Mouse (Mus musculus) heart, embryonic 12.5 days (tissue): ENCODE data around the gene Usp20. TPM values are rescaled to one million over a fixed set of nuclear protein-coding genes. Genes with fewer than 3 reads are reported as not detected.
A peak's percentile ranks its signal among the peaks of the same experiment; 100 is the strongest.

Experiments used
- ATAC-seq: fragments of 200-750 bp; cut with Nextera tagmentation; 2 replicates; pipeline ENCODE4 v1.8.0; 2017; ENCODE audit warnings: moderate TSS enrichment, moderate library complexity; ENCODE audit not compliant: insufficient number of reproducible peaks, low FRiP score
- H3K27ac ChIP-seq: fragments of 300-500 bp; sonication (generic); 2 replicates; pipeline ENCODE4 v1.5.1; 2016; ENCODE audit warnings: mild to moderate bottlenecking, moderate library complexity; ENCODE audit not compliant: poor library complexity, severe bottlenecking
- H3K27me3 ChIP-seq: fragments of 300-500 bp; sonication (generic); replicated peaks from 2 replicates; pipeline ENCODE4 v1.6.1; 2016; ENCODE audit warnings: mild to moderate bottlenecking, moderate library complexity
- H3K36me3 ChIP-seq: fragments of 300-500 bp; sonication (generic); 2 replicates; pipeline ENCODE4 v1.6.1; 2016; ENCODE audit warnings: mild to moderate bottlenecking, moderate library complexity
- H3K4me1 ChIP-seq: fragments of 300-500 bp; sonication (generic); replicated peaks from 2 replicates; pipeline ENCODE4 v1.6.1; 2016; ENCODE audit warnings: mild to moderate bottlenecking
- H3K4me2 ChIP-seq: fragments of 300-500 bp; sonication (generic); 2 replicates; pipeline ENCODE4 v1.6.1; 2016; ENCODE audit warnings: mild to moderate bottlenecking, moderate library complexity
- H3K4me3 ChIP-seq: fragments of 300-500 bp; sonication (generic); 2 replicates; pipeline ENCODE4 v1.5.1; 2016; ENCODE audit warnings: mild to moderate bottlenecking
- H3K9ac ChIP-seq: fragments of 300-500 bp; sonication (generic); 2 replicates; pipeline ENCODE4 v1.6.1; 2016; ENCODE audit warnings: mild to moderate bottlenecking, moderate library complexity
- H3K9me3 ChIP-seq: fragments of 300-500 bp; sonication (generic); replicated peaks from 2 replicates; pipeline ENCODE4 v1.6.1; 2016; ENCODE audit warnings: mild to moderate bottlenecking, moderate library complexity
- WGBS: fragments of 180-500 bp; shearing (Covaris S2); methylation state at CpG from one replicate; pipeline ENCODE4 v1.1.7; 2016; 5-methylcytosine and 5-hydroxymethylcytosine counted together
- polyA plus RNA-seq: library from polyadenylated mRNA; unstranded; fragments of >200 nt; fragmentation: Nextera tagmentation; extraction: Ambion mirVana; gene quantifications from 2 replicates; pipeline ENCODE4 v1.2.1, GENCODE M21; 2016

The Usp20 gene
- polyA plus RNA-seq, 1 experiment from 2014 or later = 27.4 TPM

DNA sequence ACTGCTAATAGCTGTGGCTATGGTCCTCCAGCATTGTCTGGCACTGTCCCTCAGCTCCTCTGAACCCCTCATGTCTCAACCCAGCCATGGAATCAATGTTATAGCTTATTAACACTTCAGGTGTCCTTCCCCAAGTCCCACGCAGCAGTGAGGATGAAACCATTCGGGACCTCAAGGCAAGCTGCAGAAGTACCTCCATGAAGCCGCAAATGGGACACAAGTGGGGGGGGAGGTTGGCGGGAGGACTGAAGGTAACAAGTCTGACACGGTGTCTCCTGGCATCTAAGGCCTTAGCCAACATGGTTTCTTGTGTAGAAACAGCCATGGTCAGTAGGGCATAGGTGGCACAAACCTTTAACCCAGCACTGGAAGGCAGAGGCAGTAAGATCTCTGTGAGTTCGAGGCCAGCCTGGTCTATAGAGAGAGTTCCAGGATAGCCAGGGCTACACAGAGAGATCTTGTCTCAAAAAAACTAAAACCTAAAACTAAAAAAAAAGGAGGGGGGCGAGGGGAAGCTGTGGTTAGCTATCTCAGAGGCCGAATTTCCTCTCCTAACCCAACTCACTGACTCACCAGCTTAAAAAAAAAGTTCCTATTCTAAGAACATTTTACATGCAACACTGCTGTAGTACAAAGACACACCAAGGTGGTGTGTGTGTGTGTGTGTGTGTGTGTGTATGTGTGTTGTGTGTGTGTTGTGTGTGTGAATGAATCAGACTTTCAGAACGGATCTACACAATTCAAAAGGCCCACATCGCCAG, 80.0 kb downstream of the Usp20 start:
- Histone ChIP-seq H3K9ac (no peak overlapping the region), H3K4me2 (no peak overlapping the region), H3K27ac (no peak overlapping the region), H3K9me3 (no peaks in the 10 kb centered on the region), H3K36me3 (peaks cover 56% of the 10 kb centered on the region), H3K4me3 (no peak overlapping the region), H3K27me3 (no peaks in the 10 kb centered on the region), H3K4me1 (peaks cover 6% of the 10 kb centered on the region)
- WGBS = 78% methylated on average over 10 of the region's 10 CpGs
- ATAC-seq = no peak

GRCm38 (mm10) chr2:31066019-31066789, 84.1 kb downstream of the Usp20 start:
- no peaks in the 10 kb centered on the region for H3K9me3 ChIP-seq
- ATAC-seq = no peak
- WGBS = 76% methylated on average over 11 of the region's 11 CpGs
- H3K36me3 ChIP-seq = peaks cover 32% of the 10 kb centered on the region
- H3K27me3 ChIP-seq = no peaks in the 10 kb centered on the region
- H3K4me3 ChIP-seq = no peak overlapping the region
- no peak overlapping the region for H3K9ac ChIP-seq
- H3K27ac ChIP-seq = no peak overlapping the region
- H3K4me1 ChIP-seq = peaks cover 24% of the 10 kb centered on the region
- H3K4me2 ChIP-seq = no peak overlapping the region

DNA sequence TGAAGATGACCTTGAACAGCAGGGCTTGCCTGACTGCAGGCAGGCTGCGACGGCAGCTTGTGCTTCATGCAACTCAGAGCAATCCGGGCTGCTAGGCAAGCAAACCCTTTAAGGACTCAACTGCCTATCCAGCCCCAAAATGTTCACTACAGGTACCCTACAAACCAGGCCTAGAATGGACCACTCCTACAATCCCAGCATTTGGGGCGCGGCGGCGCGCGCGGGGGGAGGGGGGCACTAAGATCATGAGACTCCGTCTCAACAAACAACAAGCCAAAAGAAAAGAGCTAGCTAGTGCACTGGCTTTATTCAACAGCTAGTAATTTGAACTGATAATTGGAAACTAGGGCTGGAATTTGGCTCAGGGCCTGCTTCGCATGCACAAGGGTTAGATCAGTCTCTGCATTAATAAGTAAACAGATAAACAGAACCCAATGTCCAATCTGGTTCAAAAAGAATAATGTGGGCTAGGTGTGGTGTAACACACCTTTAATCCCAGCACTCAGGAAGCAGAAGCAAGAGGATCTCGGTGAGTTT, 85.0 kb downstream of the Usp20 start:
- H3K4me3 ChIP-seq = no peak overlapping the region
- H3K36me3 ChIP-seq = peaks cover 31% of the 10 kb centered on the region
- WGBS = 78% methylated on average over 13 of the region's 13 CpGs
- 0 out of 2 replicates have a peak overlapping the region, but pooled peaks have one; percentile 30 for H3K9ac ChIP-seq
- no peak for ATAC-seq
- H3K9me3 ChIP-seq = no peaks in the 10 kb centered on the region
- no peaks in the 10 kb centered on the region for H3K27me3 ChIP-seq
- peaks cover 24% of the 10 kb centered on the region for H3K4me1 ChIP-seq
- H3K27ac ChIP-seq = 0 out of 2 replicates have a peak overlapping the region, but pooled peaks have one; percentile 40
- H3K4me2 ChIP-seq = no peak overlapping the region

DNA sequence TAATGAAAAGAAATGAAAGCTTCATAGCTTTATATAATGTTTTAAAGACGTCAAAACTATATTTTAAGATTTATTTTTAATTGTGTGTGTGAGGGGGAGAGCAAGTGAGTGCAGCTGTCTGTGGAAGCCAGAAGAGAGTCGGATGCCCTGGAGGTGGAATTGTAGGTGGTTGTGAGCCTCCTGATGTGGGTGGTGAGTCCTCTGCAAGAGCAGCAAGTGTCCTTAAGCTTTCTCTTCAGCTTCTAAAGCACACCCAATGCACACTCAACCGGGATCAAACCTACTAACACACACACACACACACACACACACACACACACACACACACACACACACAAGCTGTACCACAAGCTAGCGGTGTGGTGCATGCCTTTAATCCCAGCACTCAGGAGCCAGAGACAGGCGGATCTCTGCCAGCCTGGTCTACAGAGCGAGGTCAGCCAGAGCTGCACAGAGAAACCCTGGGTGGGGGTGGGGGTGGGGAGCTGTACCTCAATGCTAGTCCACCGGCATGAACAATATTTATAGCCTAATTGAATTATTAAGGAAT, 85.7 kb downstream of the Usp20 start:
- H3K36me3 ChIP-seq = peaks cover 37% of the 10 kb centered on the region
- peak overlapping the region; percentile 50 for H3K27ac ChIP-seq
- H3K9me3 ChIP-seq = no peaks in the 10 kb centered on the region; the same call in 1 of the 2 replicates
- peaks cover 24% of the 10 kb centered on the region for H3K4me1 ChIP-seq
- WGBS = 58% methylated on average over 7 of the region's 7 CpGs
- ATAC-seq = no peak
- H3K27me3 ChIP-seq = no peaks in the 10 kb centered on the region
- H3K4me2 ChIP-seq = no peak overlapping the region
- no peak overlapping the region for H3K4me3 ChIP-seq
- peak overlapping the region; percentile 34; the same call in 1 of the 2 replicates for H3K9ac ChIP-seq

DNA sequence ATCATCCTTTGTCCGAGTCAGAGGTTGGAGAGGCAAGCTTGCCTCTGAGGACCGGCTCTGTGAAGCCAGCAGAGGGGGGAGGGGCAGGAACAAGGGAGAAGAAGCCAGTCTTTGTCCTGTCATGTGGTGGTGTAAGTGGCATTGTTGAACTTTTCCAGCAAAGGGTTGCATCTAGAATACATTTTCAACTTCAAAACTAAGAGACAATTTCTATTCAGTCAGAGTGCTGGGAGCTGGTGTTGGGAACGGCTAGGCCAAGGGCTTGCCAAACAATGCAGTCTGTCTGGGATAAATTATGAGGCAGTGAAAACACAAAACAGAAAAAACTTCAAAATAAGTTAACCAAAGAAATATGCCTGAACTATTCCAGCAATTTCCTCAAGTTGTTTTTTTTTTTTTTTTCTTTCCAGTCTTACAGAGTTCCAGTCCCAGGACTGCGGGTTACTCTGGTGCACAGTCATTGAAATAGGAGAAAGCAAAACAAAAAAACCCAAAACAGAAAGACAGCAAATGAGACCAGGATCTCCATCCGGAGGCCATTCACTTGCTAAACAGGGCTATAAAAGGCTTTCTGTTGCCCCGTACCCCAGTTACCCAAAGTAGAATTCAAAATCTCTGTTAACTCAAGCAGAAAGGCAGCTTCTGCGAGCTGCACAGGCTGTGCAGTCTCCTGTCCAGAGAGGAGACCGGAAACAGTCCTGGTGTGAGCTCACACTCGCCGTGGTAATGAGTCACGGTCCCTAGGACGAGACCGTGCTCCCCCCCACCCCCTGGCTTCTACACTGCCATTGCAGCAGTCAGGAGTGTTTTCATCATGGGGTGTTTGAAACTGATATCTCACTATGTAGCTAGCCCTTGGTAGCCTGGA, 86.4 kb downstream of the Usp20 start:
- Histone ChIP-seq H3K27ac (peak overlapping the region; percentile 60), H3K27me3 (no peaks in the 10 kb centered on the region), H3K4me2 (no peak overlapping the region), H3K4me3 (no peak overlapping the region), H3K4me1 (peaks cover 24% of the 10 kb centered on the region), H3K36me3 (peaks cover 43% of the 10 kb centered on the region), H3K9ac (peak overlapping the region; percentile 34; the same call in 1 of the 2 replicates), H3K9me3 (no peaks in the 10 kb centered on the region; the same call in 1 of the 2 replicates)
- WGBS = 42% methylated on average over 13 of the region's 13 CpGs
- ATAC-seq = 0 out of 2 replicates have a peak, but pooled peaks have one; percentile 55

GRCm38 (mm10) chr2:31069114-31069445, 87.0 kb downstream of the Usp20 start:
- Histone ChIP-seq H3K27ac (peak overlapping the region; percentile 60), H3K9me3 (no peaks in the 10 kb centered on the region; the same call in 1 of the 2 replicates), H3K9ac (no peak overlapping the region), H3K36me3 (peaks cover 43% of the 10 kb centered on the region), H3K4me3 (no peak overlapping the region), H3K4me2 (no peak overlapping the region), H3K4me1 (peaks cover 24% of the 10 kb centered on the region), H3K27me3 (no peaks in the 10 kb centered on the region)
- ATAC-seq = no peak
- 80% methylated on average over 4 of the region's 4 CpGs for WGBS

DNA sequence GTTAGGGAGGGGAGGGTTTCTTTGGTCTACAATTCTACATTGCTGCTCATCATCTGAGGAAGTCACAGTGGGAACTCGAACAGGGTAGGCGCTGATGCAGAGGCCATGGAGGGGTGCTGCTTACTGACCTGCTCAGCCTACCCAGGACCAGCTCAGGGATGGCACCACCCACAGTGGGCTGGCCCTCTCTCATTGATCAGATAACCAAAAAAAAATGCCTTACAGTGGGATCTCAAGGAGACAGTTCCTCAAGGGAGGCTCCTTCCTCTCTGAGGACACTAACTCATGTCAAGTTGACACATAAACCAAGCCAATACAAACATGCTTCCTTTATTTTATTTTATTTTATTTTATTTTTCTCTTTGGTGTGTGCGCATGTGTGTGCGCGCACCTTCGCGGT, 87.4 kb downstream of the Usp20 start:
- Histone ChIP-seq H3K27me3 (no peaks in the 10 kb centered on the region), H3K9me3 (no peaks in the 10 kb centered on the region; the same call in 1 of the 2 replicates), H3K36me3 (peaks cover 39% of the 10 kb centered on the region), H3K4me3 (no peak overlapping the region), H3K4me1 (peaks cover 24% of the 10 kb centered on the region), H3K27ac (peak overlapping the region; percentile 60; the same call in 1 of the 2 replicates), H3K4me2 (no peak overlapping the region), H3K9ac (no peak overlapping the region)
- ATAC-seq = no peak
- WGBS = 87% methylated on average over 7 of the region's 7 CpGs

Other genes with a start within 250 kb of the Usp20 start
- 1.0 and 2.2 TPM in 2 replicates for gene 1700001O22Rik, start 178.6 kb upstream of the Usp20 start, polyA plus RNA-seq
- gene Ntmt1, start 174.5 kb upstream of the Usp20 start, polyA plus RNA-seq = 77.2 and 78.8 TPM in 2 replicates
- 24.2 and 25.5 TPM in 2 replicates for gene Asb6, start 151.9 kb upstream of the Usp20 start, polyA plus RNA-seq
- 58.8 and 63.9 TPM in 2 replicates for gene Prrx2, start 147.3 kb upstream of the Usp20 start, polyA plus RNA-seq
- gene Ptges, start 52.4 kb upstream of the Usp20 start, polyA plus RNA-seq = 2.3 and 4.3 TPM in 2 replicates
- gene Tor1b, start 29.3 kb upstream of the Usp20 start, polyA plus RNA-seq = 25.1 and 25.8 TPM in 2 replicates
- gene Tor1a, start 14.3 kb upstream of the Usp20 start, polyA plus RNA-seq = 56.4 TPM in 2 replicates
- gene BC005624, start 78 bp upstream of the Usp20 start, polyA plus RNA-seq = 33.8 and 35.5 TPM in 2 replicates
- 21.4 and 23.8 TPM in 2 replicates for gene Fnbp1, start 159.7 kb downstream of the Usp20 start, polyA plus RNA-seq
- gene Gpr107, start 170.0 kb downstream of the Usp20 start, polyA plus RNA-seq = 37.4 and 40.4 TPM in 2 replicates